ENCODE assay signal across 14 mouse cellular contexts in the genomic region with DNA sequence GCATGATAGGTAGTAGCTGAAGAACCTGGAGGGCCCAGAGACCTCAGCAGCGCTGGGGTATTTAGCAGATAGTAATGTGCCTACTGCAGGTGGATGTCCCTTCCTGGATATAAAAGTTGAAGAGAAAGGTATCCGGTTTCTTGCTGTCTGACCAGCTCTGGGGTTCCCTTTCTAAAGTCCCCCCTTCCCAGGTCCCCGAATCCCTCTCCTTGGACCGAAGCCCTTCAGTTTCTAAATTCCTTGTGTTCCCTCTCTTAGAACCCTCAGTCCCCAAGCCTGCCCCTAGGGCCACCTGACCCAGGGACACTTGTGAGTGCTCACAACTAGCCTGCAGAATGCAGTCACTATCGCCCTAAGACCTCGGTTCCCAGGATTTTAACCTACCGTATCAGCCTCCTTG. TPM values are rescaled to one million over a fixed set of nuclear protein-coding genes. Genes with fewer than 3 reads are reported as not detected.
A peak's percentile ranks its signal among the peaks of the same experiment; 100 is the strongest.
DNase-seq lines count a peak whose midpoint lies in the region; ATAC-seq and TF ChIP-seq lines count a peak whose summit lies in the region.
"Had no signal": no experiment of that assay in that cellular context is flagged by ENCODE, and none has a peak within 500 bp of the region (broad histone marks: within the 10 kb centered on the region; RNA-seq: fewer than 3 reads in every experiment).

No protein-coding gene starts in this region.

- 67% methylated on average over 7 of the region's 7 CpGs for WGBS in lung, embryonic 14.5 days
- WGBS in intestine, embryonic 16.5 days = 69% methylated on average over 7 of the region's 7 CpGs
- 43% methylated on average over 7 of the region's 7 CpGs for WGBS in small intestine, adult 2 months
- 58% methylated on average over 7 of the region's 7 CpGs for WGBS in forebrain, embryonic 12.5 days

- DNase-seq in CD4-positive, CD25-positive, alpha-beta regulatory T cell, adult 2 months (ENCODE audit: low read depth, low spot score) = peak; percentile 32
- no peak for DNase-seq in lung, embryonic 14.5 days
- no peak for DNase-seq in lung, postnatal 36 days
- no peak for DNase-seq in retina, embryonic 14.5 days (ENCODE audit: low spot score)
- DNase-seq: cerebellum, postnatal 36 days; kidney, adult 18-20 months; spleen, adult 18-20 months; thymus, postnatal 4 days had no signal

- no peak overlapping the region for H3K27ac ChIP-seq in lung, embryonic 14.5 days (ENCODE audit: low read depth)
- no peak overlapping the region for H3K27ac ChIP-seq in intestine, embryonic 16.5 days (ENCODE audit: low read length)
- peak overlapping the region; percentile 91 for H3K27ac ChIP-seq in small intestine, adult 2 months (ENCODE audit: insufficient read depth, low read depth, low read length)
- no peak overlapping the region for H3K27ac ChIP-seq in forebrain, embryonic 12.5 days
- H3K27ac ChIP-seq: forebrain, embryonic 13.5 days had no signal

- H3K4me3 ChIP-seq in lung, embryonic 14.5 days (ENCODE audit: low read depth, low read length) = peak overlapping the region; percentile 49; the same call in 1 of the 2 replicates
- peak overlapping the region; percentile 68 for H3K4me3 ChIP-seq in intestine, embryonic 16.5 days (ENCODE audit: low read length)
- peak overlapping the region; percentile 75 for H3K4me3 ChIP-seq in small intestine, adult 2 months (ENCODE audit: low read depth, low read length)
- H3K4me3 ChIP-seq in forebrain, embryonic 12.5 days (replicated peaks) = no peak overlapping the region

- peaks cover 33% of the 10 kb centered on the region for H3K4me1 ChIP-seq in lung, embryonic 14.5 days (ENCODE audit: insufficient read depth)
- H3K4me1 ChIP-seq in intestine, embryonic 16.5 days (ENCODE audit: control insufficient read depth, insufficient read depth, low read length) = peaks cover 55% of the 10 kb centered on the region
- peaks cover 49% of the 10 kb centered on the region for H3K4me1 ChIP-seq in small intestine, adult 2 months (ENCODE audit: control insufficient read depth, insufficient read depth, insufficient read length, low read length)
- peaks cover 26% of the 10 kb centered on the region for H3K4me1 ChIP-seq in forebrain, embryonic 12.5 days

- H3K4me2 ChIP-seq in lung, embryonic 14.5 days = peak overlapping the region; percentile 89
- H3K4me2 ChIP-seq in intestine, embryonic 16.5 days (ENCODE audit: low read depth, low read length) = peak overlapping the region; percentile 85
- H3K4me2 ChIP-seq in forebrain, embryonic 12.5 days = no peak overlapping the region

- no peak overlapping the region for H3K9ac ChIP-seq in lung, embryonic 14.5 days
- H3K9ac ChIP-seq in intestine, embryonic 16.5 days (ENCODE audit: low read depth, low read length) = peak overlapping the region; percentile 88
- H3K9ac ChIP-seq in forebrain, embryonic 12.5 days = no peak overlapping the region

- no peaks in the 10 kb centered on the region for H3K9me3 ChIP-seq in lung, embryonic 14.5 days (ENCODE audit: low read depth, low read length)
- no peaks in the 10 kb centered on the region for H3K9me3 ChIP-seq in intestine, embryonic 16.5 days (ENCODE audit: control insufficient read depth, low read length)
- no peaks in the 10 kb centered on the region for H3K9me3 ChIP-seq in forebrain, embryonic 12.5 days
- H3K9me3 ChIP-seq: forebrain, embryonic 13.5 days had no signal

- no peak for TF ChIP-seq POLR2A in small intestine, adult 2 months (IDR thresholded peaks at IDR 0.05; ENCODE audit: low read depth, low read length)

- ATAC-seq in CD4-positive, CD25-positive, alpha-beta regulatory T cell, adult 4 months = no peak
- no peak for ATAC-seq in lung, embryonic 14.5 days (ENCODE audit: insufficient read depth)
- no peak for ATAC-seq in intestine, embryonic 16.5 days
- no peak for ATAC-seq in forebrain, embryonic 12.5 days (ENCODE audit: low FRiP score)
- ATAC-seq: forebrain, embryonic 13.5 days had no signal

- no peak for TF ChIP-seq CTCF in lung, embryonic 14.5 days (IDR thresholded peaks at IDR 0.05; ENCODE audit: low read depth)
- no peak for TF ChIP-seq CTCF in small intestine, adult 2 months (IDR thresholded peaks at IDR 0.05; ENCODE audit: extremely low read depth, insufficient read length, insufficient replicate concordance, low read depth, low read length)

- peaks cover 9% of the 10 kb centered on the region; the same call in 1 of the 2 replicates for H3K27me3 ChIP-seq in lung, embryonic 14.5 days (ENCODE audit: insufficient read depth, low read length)
- H3K27me3 ChIP-seq in intestine, embryonic 16.5 days (replicated peaks; ENCODE audit: control insufficient read depth, insufficient read depth, low read length) = 0 out of 2 replicates have a peak, but pooled peaks cover 3% of the 10 kb centered on the region
- no peaks in the 10 kb centered on the region for H3K27me3 ChIP-seq in small intestine, adult 2 months (ENCODE audit: control insufficient read depth, insufficient read depth, low read length)
- H3K27me3 ChIP-seq in forebrain, embryonic 12.5 days = peaks cover 80% of the 10 kb centered on the region
- H3K27me3 ChIP-seq: Patski had no signal

- no peaks in the 10 kb centered on the region for H3K36me3 ChIP-seq in lung, embryonic 14.5 days (ENCODE audit: insufficient read depth)
- 0 out of 2 replicates have a peak, but pooled peaks cover 2% of the 10 kb centered on the region for H3K36me3 ChIP-seq in intestine, embryonic 16.5 days (ENCODE audit: control insufficient read depth, insufficient read depth, low read length)
- peaks cover 12% of the 10 kb centered on the region for H3K36me3 ChIP-seq in small intestine, adult 2 months (ENCODE audit: control insufficient read depth, insufficient read depth, low read length)
- no peaks in the 10 kb centered on the region for H3K36me3 ChIP-seq in forebrain, embryonic 12.5 days (replicated peaks)

RNA-seq across cellular contexts. Expression of gene Bcl3, which starts 0.9 kb away (rescaled TPM):
- polyA plus RNA-seq in CD4-positive, CD25-positive, alpha-beta regulatory T cell, adult 4 months (2017; shearing (Covaris generic)) = 10 to 100 TPM; 16.0 to 20.5 TPM
- polyA plus RNA-seq in lung, embryonic 14.5 days (2014; fragmentation: Nextera tagmentation; extraction: Ambion mirVana) = 4.4 and 6.7 TPM in 2 replicates
- polyA plus RNA-seq in intestine, embryonic 16.5 days (2015; fragmentation: Nextera tagmentation; extraction: Ambion mirVana) = 15.5 and 15.6 TPM in 2 replicates
- 169 and 226 TPM in 2 replicates for polyA plus RNA-seq in small intestine, adult 2 months (2012; rRNA removed)
- 0.62 and 0.96 TPM in 2 replicates for polyA plus RNA-seq in forebrain, embryonic 12.5 days (2016; fragmentation: Nextera tagmentation; extraction: Ambion mirVana)

RNA-seq across cellular contexts. Expression of gene Cblc, which starts 25.0 kb away (rescaled TPM):
- not detected for polyA plus RNA-seq in CD4-positive, CD25-positive, alpha-beta regulatory T cell, adult 4 months (2017; shearing (Covaris generic))
- polyA plus RNA-seq in lung, embryonic 14.5 days (2014; fragmentation: Nextera tagmentation; extraction: Ambion mirVana) = 6.8 and 10.2 TPM in 2 replicates
- polyA plus RNA-seq in intestine, embryonic 16.5 days (2015; fragmentation: Nextera tagmentation; extraction: Ambion mirVana) = 32.6 and 42.1 TPM in 2 replicates
- 56.7 and 145 TPM in 2 replicates for polyA plus RNA-seq in small intestine, adult 2 months (2012; rRNA removed)
- 0.47 and 0.56 TPM in 2 replicates for polyA plus RNA-seq in forebrain, embryonic 12.5 days (2016; fragmentation: Nextera tagmentation; extraction: Ambion mirVana)
- polyA plus RNA-seq: forebrain, embryonic 13.5 days had no signal

RNA-seq across cellular contexts. Expression of gene Gm19345, which starts 30.2 kb away (rescaled TPM):
- polyA plus RNA-seq in CD4-positive, CD25-positive, alpha-beta regulatory T cell, adult 4 months (2017; shearing (Covaris generic)) = not detected
- polyA plus RNA-seq in lung, embryonic 14.5 days (2014; fragmentation: Nextera tagmentation; extraction: Ambion mirVana) = not detected in 2 replicates
- 0.13 and 0.27 TPM in 2 replicates for polyA plus RNA-seq in intestine, embryonic 16.5 days (2015; fragmentation: Nextera tagmentation; extraction: Ambion mirVana)
- polyA plus RNA-seq in small intestine, adult 2 months (2012; rRNA removed) = 0.13 TPM in 1 of 2 replicates, not detected in the other
- 0.65 and 1.3 TPM in 2 replicates for polyA plus RNA-seq in forebrain, embryonic 12.5 days (2016; fragmentation: Nextera tagmentation; extraction: Ambion mirVana)

RNA-seq across cellular contexts. Expression of gene Ceacam16, which starts 39.5 kb away (rescaled TPM):
- polyA plus RNA-seq in CD4-positive, CD25-positive, alpha-beta regulatory T cell, adult 4 months (2017; shearing (Covaris generic)) = not detected
- not detected in 2 replicates for polyA plus RNA-seq in lung, embryonic 14.5 days (2014; fragmentation: Nextera tagmentation; extraction: Ambion mirVana)
- polyA plus RNA-seq in intestine, embryonic 16.5 days (2015; fragmentation: Nextera tagmentation; extraction: Ambion mirVana) = not detected in 2 replicates
- 0.47 and 1.3 TPM in 2 replicates for polyA plus RNA-seq in small intestine, adult 2 months (2012; rRNA removed)
- polyA plus RNA-seq in forebrain, embryonic 12.5 days (2016; fragmentation: Nextera tagmentation; extraction: Ambion mirVana) = not detected in 2 replicates
- polyA plus RNA-seq: forebrain, embryonic 13.5 days; Patski had no signal

RNA-seq across cellular contexts. Expression of gene Bcam, which starts 50.8 kb away (rescaled TPM):
- 1 to 10 TPM; 2.5 to 3.7 TPM for polyA plus RNA-seq in CD4-positive, CD25-positive, alpha-beta regulatory T cell, adult 4 months (2017; shearing (Covaris generic))
- polyA plus RNA-seq in lung, embryonic 14.5 days (2014; fragmentation: Nextera tagmentation; extraction: Ambion mirVana) = 206 and 209 TPM in 2 replicates
- 58.7 and 62.7 TPM in 2 replicates for polyA plus RNA-seq in intestine, embryonic 16.5 days (2015; fragmentation: Nextera tagmentation; extraction: Ambion mirVana)
- 18.6 and 20.3 TPM in 2 replicates for polyA plus RNA-seq in small intestine, adult 2 months (2012; rRNA removed)
- polyA plus RNA-seq in forebrain, embryonic 12.5 days (2016; fragmentation: Nextera tagmentation; extraction: Ambion mirVana) = 8.9 and 10.9 TPM in 2 replicates
